Mouse (Mus musculus) MEL (cell line): ENCODE results near the gene Olfr509.

Source experiments
- CHD2 ChIP-seq: IDR thresholded peaks from 2 replicates; pipeline ENCODE4 v1.6.1; 2011; ENCODE audit warnings: low read length, improper control_type of control experiment
- CTCF ChIP-seq, 3 experiments: IDR thresholded peaks in 2 of 3; conservative IDR thresholded peaks in 1 of 3; 2 replicates each; pipeline ENCODE4 v1.5.1; 2011 to 2012; ENCODE audit warnings: low read length in 3 of 3, low read depth in 2 of 3, mild to moderate bottlenecking in 2 of 3, improper control_type of control experiment in 1 of 3, inconsistent platforms in 1 of 3, mixed read lengths in 1 of 3, moderate library complexity in 1 of 3; ENCODE audit not compliant: control insufficient read depth in 1 of 3, insufficient read depth in 1 of 3, poor library complexity in 1 of 3, severe bottlenecking in 1 of 3
- EP300 ChIP-seq, 2 experiments: IDR thresholded peaks; 2 replicates each; pipeline ENCODE4 v1.6.1; 2011; ENCODE audit warnings: improper control_type of control experiment in 2 of 2, low read length in 2 of 2, low read depth in 1 of 2, mild to moderate bottlenecking in 1 of 2
- GATA1 ChIP-seq: IDR thresholded peaks from 2 replicates; pipeline ENCODE4 v1.6.1; 2011; ENCODE audit warnings: low read depth, low read length, improper control_type of control experiment
- MAFK ChIP-seq: IDR thresholded peaks from 2 replicates; pipeline ENCODE4 v1.6.1; 2011; ENCODE audit warnings: low read depth, mild to moderate bottlenecking, low read length, improper control_type of control experiment, borderline replicate concordance
- MAX ChIP-seq: IDR thresholded peaks from 2 replicates; pipeline ENCODE4 v1.6.1; 2011; ENCODE audit warnings: low read length, improper control_type of control experiment
- USF2 ChIP-seq, 2 experiments: IDR thresholded peaks; 2 replicates each; pipeline ENCODE4 v1.6.1; 2011 to 2012; ENCODE audit warnings: improper control_type of control experiment in 2 of 2, low read length in 2 of 2, borderline replicate concordance in 1 of 2, inconsistent platforms in 1 of 2, low read depth in 1 of 2, mild to moderate bottlenecking in 1 of 2; ENCODE audit not compliant: insufficient read depth in 1 of 2
- ZNF384 ChIP-seq: IDR thresholded peaks from 2 replicates; pipeline ENCODE4 v1.6.1; 2012; ENCODE audit warnings: low read depth, mild to moderate bottlenecking, inconsistent platforms, low read length, improper control_type of control experiment

GRCm38 (mm10) chr7:108678886-108679285 is 27.2 kb upstream of the Olfr509 start:
- TF ChIP-seq CTCF (IDR thresholded peaks at IDR 0.05 in 2 of 3, conservative IDR thresholded peaks at IDR 0.05 in 1 of 3; ENCODE audit: control insufficient read depth in 1 of 3, insufficient read depth in 1 of 3, low read depth in 2 of 3, low read length in 3 of 3, poor library complexity in 1 of 3, severe bottlenecking in 1 of 3) = no peak
- TF ChIP-seq EP300 (IDR thresholded peaks at IDR 0.05; ENCODE audit: low read depth in 1 of 2, low read length in 2 of 2) = no peak
- no peak for TF ChIP-seq MAX
- TF ChIP-seq MAFK = no peak
- TF ChIP-seq ZNF384 = no peak
- TF ChIP-seq USF2 (IDR thresholded peaks at IDR 0.05; ENCODE audit: borderline replicate concordance in 1 of 2, insufficient read depth in 1 of 2, low read depth in 1 of 2, low read length in 2 of 2) = no peak
- no peak for TF ChIP-seq GATA1
- no peak for TF ChIP-seq CHD2
